Mouse (Mus musculus) liver, adult 2 months (tissue): Measurements from ENCODE around the gene Sstr2.

Source experiments
- CTCF ChIP-seq: fragments of 200-500 bp; IDR thresholded peaks from 2 replicates; pipeline ENCODE4 v1.5.1; 2011; ENCODE audit warnings: low read depth, low read length, control low read depth
- POLR2A ChIP-seq: fragments of 200-500 bp; IDR thresholded peaks from 2 replicates; pipeline ENCODE4 v1.6.1; 2011; ENCODE audit warnings: low read length, control low read depth; ENCODE audit not compliant: insufficient read depth; ENCODE audit errors: extremely low read depth

GRCm38 (mm10) chr11:113664279-113664678 is 45.1 kb downstream of the Sstr2 start:
- TF ChIP-seq CTCF, result no peak
- no peak for TF ChIP-seq POLR2A
